Mouse (Mus musculus) limb, embryonic 11.5 days (tissue): Measurements from ENCODE around the gene Ppara. TPM values are rescaled to one million over a fixed set of nuclear protein-coding genes. Genes with fewer than 3 reads are reported as not detected.
A peak's percentile ranks its signal among the peaks of the same experiment; 100 is the strongest.

Source experiments
- ATAC-seq: fragments of 200-750 bp; cut with Nextera tagmentation; 2 replicates; pipeline ENCODE4 v1.8.0; 2017; ENCODE audit warnings: low read depth; ENCODE audit not compliant: insufficient number of reproducible peaks, low FRiP score, low TSS enrichment
- DNase-seq: peaks from one replicate; pipeline ENCODE4 v3.0.0-alpha.2; 2015; ENCODE audit warnings: low spot score
- H3K27ac ChIP-seq: fragments of 300-500 bp; sonication (generic); replicated peaks from 2 replicates; pipeline ENCODE4 v1.5.1; 2014; ENCODE audit warnings: low read depth, mild to moderate bottlenecking, low read length
- H3K27me3 ChIP-seq: fragments of 300-500 bp; sonication (generic); 2 replicates; pipeline ENCODE4 v1.6.1; 2014; ENCODE audit warnings: mild to moderate bottlenecking, low read length, mixed read lengths; ENCODE audit not compliant: control insufficient read depth, insufficient read depth
- H3K36me3 ChIP-seq: fragments of 300-500 bp; sonication (generic); 2 replicates; pipeline ENCODE4 v1.6.1; 2014; ENCODE audit warnings: mild to moderate bottlenecking, low read length, moderate library complexity, mixed read lengths; ENCODE audit not compliant: control insufficient read depth, insufficient read depth
- H3K4me1 ChIP-seq: fragments of 300-500 bp; sonication (generic); 2 replicates; pipeline ENCODE4 v1.6.1; 2014; ENCODE audit warnings: low read length, mixed read lengths; ENCODE audit not compliant: control insufficient read depth, insufficient read depth
- H3K4me2 ChIP-seq: fragments of 300-500 bp; sonication (generic); 2 replicates; pipeline ENCODE4 v1.6.1; 2014; ENCODE audit warnings: low read depth, mild to moderate bottlenecking, moderate library complexity; ENCODE audit not compliant: severe bottlenecking
- H3K4me3 ChIP-seq: fragments of 300-500 bp; sonication (generic); 2 replicates; pipeline ENCODE4 v1.5.1; 2014; ENCODE audit warnings: low read depth, low read length
- H3K9ac ChIP-seq: fragments of 300-500 bp; sonication (generic); 2 replicates; pipeline ENCODE4 v1.6.1; 2014; ENCODE audit warnings: mild to moderate bottlenecking, low read length
- H3K9me3 ChIP-seq: fragments of 300-500 bp; sonication (generic); 2 replicates; pipeline ENCODE4 v1.6.1; 2016; ENCODE audit warnings: low read length; ENCODE audit not compliant: control insufficient read depth
- WGBS: fragments of 180-500 bp; shearing (Covaris S2); extraction: QIAGEN DNeasy Blood & Tissue Kit; methylation state at CpG from one replicate; pipeline ENCODE4 v1.1.7; 2014; 5-methylcytosine and 5-hydroxymethylcytosine counted together
- polyA plus RNA-seq: library from polyadenylated mRNA; unstranded; fragments of >200 nt; fragmentation: Nextera tagmentation; extraction: Ambion mirVana; gene quantifications from 2 replicates; pipeline ENCODE4 v1.2.1, GENCODE M21; 2014

The Ppara gene
- 0.91 and 1.0 TPM in 2 replicates for polyA plus RNA-seq

- H3K27ac ChIP-seq, result no peak within 1 kb of the TSS
Measured at GRCm38 (mm10) chr15:85734571-85735033, at the start of gene Ppara. TSS of gene Ppara (plus strand) at chr15:85734983.

GRCm38 (mm10) chr15:85686641-85687395, 48.0 kb upstream of the Ppara start:
- DNase-seq (peak; percentile 82), ATAC-seq (peak; percentile 81)
- Histone ChIP-seq H3K9ac (no peak overlapping the region), H3K4me2 (0 out of 2 replicates have a peak overlapping the region, but pooled peaks have one; percentile 10), H3K9me3 (no peaks in the 10 kb centered on the region), H3K4me3 (no peak overlapping the region), H3K4me1 (peaks cover 19% of the 10 kb centered on the region), H3K27me3 (no peaks in the 10 kb centered on the region), H3K36me3 (no peaks in the 10 kb centered on the region), H3K27ac (peak overlapping the region; percentile 77)
- WGBS, result 68% methylated on average over 10 of the region's 11 CpGs

More at GRCm38 (mm10) chr15:85734571-85735033, at the start of gene Ppara:
- DNase-seq (no peak), ATAC-seq (no peak)
- Histone ChIP-seq H3K36me3 (no peaks in the 10 kb centered on the region), H3K4me2 (peak within 1 kb of the TSS; percentile 80), H3K27me3 (peaks cover 54% of the 10 kb centered on the region), H3K4me1 (no peaks in the 10 kb centered on the region; the same call in 1 of the 2 replicates), H3K4me3 (peak within 1 kb of the TSS; percentile 54), H3K9me3 (no peaks in the 10 kb centered on the region), H3K9ac (peak within 1 kb of the TSS; percentile 44)
- WGBS, result 3% methylated on average over 28 of the region's 28 CpGs

GRCm38 (mm10) chr15:85687630-85688410, 47.0 kb upstream of the Ppara start:
- H3K4me1 ChIP-seq, result peaks cover 19% of the 10 kb centered on the region
- H3K27me3 ChIP-seq, result no peaks in the 10 kb centered on the region
- no peaks in the 10 kb centered on the region for H3K36me3 ChIP-seq
- no peak overlapping the region for H3K4me2 ChIP-seq
- ATAC-seq, result no peak
- no peaks in the 10 kb centered on the region for H3K9me3 ChIP-seq
- peak overlapping the region; percentile 77 for H3K27ac ChIP-seq
- no peak overlapping the region for H3K4me3 ChIP-seq
- DNase-seq, result no peak
- no peak overlapping the region; the same call in 1 of the 2 replicates for H3K9ac ChIP-seq
- WGBS, result 72% methylated on average over 15 of the region's 15 CpGs

- Histone ChIP-seq H3K36me3 (no peaks in the 10 kb centered on the region), H3K27me3 (no peaks in the 10 kb centered on the region), H3K4me1 (peaks cover 19% of the 10 kb centered on the region), H3K9me3 (no peaks in the 10 kb centered on the region), H3K4me2 (no peak overlapping the region), H3K27ac (no peak overlapping the region), H3K9ac (no peak overlapping the region), H3K4me3 (no peak overlapping the region)
- no peak for DNase-seq
- no peak for ATAC-seq
- WGBS, result 63% methylated on average over 6 of the region's 6 CpGs
Measured at GRCm38 (mm10) chr15:85688734-85689133, 46.0 kb upstream of the Ppara start.

GRCm38 (mm10) chr15:85689523-85689922, 45.3 kb upstream of the Ppara start:
- no peak overlapping the region for H3K4me2 ChIP-seq
- DNase-seq (no peak), ATAC-seq (no peak)
- WGBS, result 91% methylated on average over 6 of the region's 6 CpGs
- no peaks in the 10 kb centered on the region for H3K27me3 ChIP-seq
- peaks cover 19% of the 10 kb centered on the region for H3K4me1 ChIP-seq
- H3K9me3 ChIP-seq, result no peaks in the 10 kb centered on the region
- no peak overlapping the region for H3K27ac ChIP-seq
- H3K9ac ChIP-seq, result no peak overlapping the region
- H3K36me3 ChIP-seq, result no peaks in the 10 kb centered on the region
- no peak overlapping the region for H3K4me3 ChIP-seq

GRCm38 (mm10) chr15:85690058-85690457, 44.7 kb upstream of the Ppara start:
- Histone ChIP-seq H3K4me3 (no peak overlapping the region), H3K36me3 (no peaks in the 10 kb centered on the region), H3K4me2 (no peak overlapping the region), H3K27me3 (no peaks in the 10 kb centered on the region), H3K4me1 (peaks cover 19% of the 10 kb centered on the region), H3K9ac (no peak overlapping the region), H3K27ac (no peak overlapping the region), H3K9me3 (no peaks in the 10 kb centered on the region)
- ATAC-seq (no peak), DNase-seq (no peak)
- WGBS, result 91% methylated on average over 6 of the region's 6 CpGs

- H3K4me1 ChIP-seq, result peaks cover 19% of the 10 kb centered on the region
- no peak overlapping the region for H3K4me2 ChIP-seq
- H3K36me3 ChIP-seq, result no peaks in the 10 kb centered on the region
- DNase-seq, result no peak
- ATAC-seq, result no peak
- H3K4me3 ChIP-seq, result no peak overlapping the region
- no peaks in the 10 kb centered on the region for H3K27me3 ChIP-seq
- no peaks in the 10 kb centered on the region for H3K9me3 ChIP-seq
- WGBS, result 88% methylated on average over 5 of the region's 5 CpGs
- no peak overlapping the region for H3K27ac ChIP-seq
- H3K9ac ChIP-seq, result no peak overlapping the region
Measured at GRCm38 (mm10) chr15:85690875-85691274, 43.9 kb upstream of the Ppara start.

GRCm38 (mm10) chr15:85693115-85693514, 41.7 kb upstream of the Ppara start:
- H3K27me3 ChIP-seq, result no peaks in the 10 kb centered on the region

More at GRCm38 (mm10) chr15:85693115-85693514, 41.7 kb upstream of the Ppara start:
- no peak overlapping the region for H3K4me2 ChIP-seq
- 89% methylated on average over 3 of the region's 3 CpGs for WGBS
- no peak overlapping the region for H3K4me3 ChIP-seq
- DNase-seq, result no peak
- H3K27ac ChIP-seq, result no peak overlapping the region
- no peaks in the 10 kb centered on the region for H3K36me3 ChIP-seq
- no peak for ATAC-seq
- no peak overlapping the region for H3K9ac ChIP-seq
- H3K4me1 ChIP-seq, result no peaks in the 10 kb centered on the region; the same call in 1 of the 2 replicates
- H3K9me3 ChIP-seq, result no peaks in the 10 kb centered on the region
